Mouse (Mus musculus): ENCODE results near the gene Krtap5-3. TPM values are rescaled to one million over a fixed set of nuclear protein-coding genes. Genes with fewer than 3 reads are reported as not detected.

Gene Krtap5-3
- total RNA-seq, 2 experiments from 2014 or later: not detected

Other genes starting within 250 kb of the Krtap5-3 start
- gene Mob2, start 140.3 kb upstream of the Krtap5-3 start, total RNA-seq (2021): 10 to 100 TPM; 21.1 to 21.2 TPM
- 100 to 1,000 TPM; 142 to 154 TPM for gene Dusp8, start 105.5 kb upstream of the Krtap5-3 start, total RNA-seq (2021)
- not detected for gene Gm45618, start 80.6 kb upstream of the Krtap5-3 start, total RNA-seq (2021)
- gene Gm39115, start 65.3 kb upstream of the Krtap5-3 start, total RNA-seq (2021): not detected
- gene Gm45337, start 56.8 kb upstream of the Krtap5-3 start, total RNA-seq (2021): not detected
- not detected for gene Gm29735, start 44.3 kb upstream of the Krtap5-3 start, total RNA-seq (2021)
- gene Gm4553, start 35.6 kb upstream of the Krtap5-3 start, total RNA-seq (2021): not detected
- not detected for gene Krtap5-2, start 25.4 kb upstream of the Krtap5-3 start, total RNA-seq (2021)
- not detected for gene Gm10153, start 11.0 kb upstream of the Krtap5-3 start, total RNA-seq (2021)
- not detected for gene Gm7579, start 10.5 kb downstream of the Krtap5-3 start, total RNA-seq (2021)
- gene Krtap5-5, start 28.6 kb downstream of the Krtap5-3 start, total RNA-seq (2021): not detected
- gene Gm40460, start 39.7 kb downstream of the Krtap5-3 start, total RNA-seq (2021): not detected
- not detected for gene Gm2431, start 57.0 kb downstream of the Krtap5-3 start, total RNA-seq (2021)
- not detected for gene Gm4559, start 73.0 kb downstream of the Krtap5-3 start, total RNA-seq (2021)
- gene Krtap5-1, start 95.8 kb downstream of the Krtap5-3 start, total RNA-seq (2021): not detected
- not detected for gene Krtap5-4, start 102.2 kb downstream of the Krtap5-3 start, total RNA-seq (2021)
- gene Ifitm10, start 172.4 kb downstream of the Krtap5-3 start, total RNA-seq (2021): 1 to 10 TPM; 6.3 to 9.4 TPM
- gene Gm49369, start 181.3 kb downstream of the Krtap5-3 start, total RNA-seq (2021): 1 to 10 TPM in 1 of 2 experiments, not detected in 1; 5.0 TPM
- 100 to 1,000 TPM; 133 to 157 TPM for gene Ctsd, start 186.7 kb downstream of the Krtap5-3 start, total RNA-seq (2021)
- gene Syt8, start 233.5 kb downstream of the Krtap5-3 start, total RNA-seq (2021): not detected
- gene Tnni2, start 240.4 kb downstream of the Krtap5-3 start, total RNA-seq (2021): not detected

All from left cerebral cortex, postnatal 4 days (tissue).